Mouse (Mus musculus): ENCODE results near the gene Fndc8. TPM values are rescaled to one million over a fixed set of nuclear protein-coding genes. Genes with fewer than 3 reads are reported as not detected.

Gene Fndc8
- total and polyA plus RNA-seq, 3 experiments: 0.08 to 0.36 TPM; not detected in 1

DNA sequence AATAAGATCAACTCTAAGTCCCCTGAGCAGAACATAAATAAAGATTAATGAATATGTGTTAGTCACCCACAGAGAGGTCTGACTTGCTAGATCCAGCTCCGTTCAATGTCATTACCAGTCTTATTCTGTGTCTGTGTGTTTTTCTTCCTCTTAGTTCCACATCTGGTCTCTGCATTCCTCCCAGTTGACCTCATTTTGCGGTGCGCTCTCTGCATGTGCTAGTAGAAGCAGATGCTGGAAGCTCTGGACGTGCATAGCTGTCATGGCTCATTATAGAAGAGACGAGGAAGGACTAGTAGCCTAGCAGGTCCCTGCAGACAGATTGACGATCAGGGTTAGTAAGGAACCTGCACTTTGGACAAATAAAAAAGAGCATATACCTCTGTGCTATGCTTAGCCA lies 51.4 kb downstream of the Fndc8 start:
- no peaks in the 10 kb centered on the region for H3K79me2 ChIP-seq (replicated peaks; ENCODE audit: control insufficient read depth, extremely low read depth, insufficient read depth, poor library complexity, severe bottlenecking)
- peaks cover 2% of the 10 kb centered on the region for H3K27me3 ChIP-seq (replicated peaks)
- H3K4me2 ChIP-seq (ENCODE audit: insufficient read depth, low read depth, poor library complexity, severe bottlenecking): no peak overlapping the region
- TF ChIP-seq MAZ (IDR thresholded peaks at IDR 0.05; ENCODE audit: low read depth, low read length): no peak
- TF ChIP-seq JUND (conservative IDR thresholded peaks at IDR 0.05; ENCODE audit: low read depth, low read length): no peak
- no peak overlapping the region for H3K4me3 ChIP-seq (replicated peaks in 1 of 3; ENCODE audit: low read depth in 2 of 3, low read length in 2 of 3, poor library complexity in 1 of 3)
- H3K4me1 ChIP-seq (ENCODE audit: control insufficient read depth in 1 of 2, insufficient read depth in 2 of 2): 0 out of 4 replicates have a peak, but pooled peaks cover 0 to 6% of the 10 kb centered on the region in 2 experiments
- in situ Hi-C loops (cut with MboI; ENCODE audit: low pct_ligation_motif_present, low pct_unique_long_range_greater_than_20kb, low sequenced_read_pairs) (no loop called here), dilution Hi-C loops (cut with MboI; ENCODE audit: extremely low pct_ligation_motif_present, extremely low pct_unique_long_range_greater_than_20kb, low sequenced_read_pairs) (no loop called here)
- H3K9me3 ChIP-seq (replicated peaks; ENCODE audit: low read length): peaks cover 2% of the 10 kb centered on the region
- no peak for DNase-seq (ENCODE audit: extremely low read depth)
- no peaks in the 10 kb centered on the region for H3K36me3 ChIP-seq (replicated peaks in 1 of 2; ENCODE audit: control insufficient read depth in 1 of 2, insufficient read depth in 1 of 2, low read length in 1 of 2)
- no peak overlapping the region for H3K9ac ChIP-seq (ENCODE audit: insufficient read depth, low read depth)
- no peak overlapping the region for H3K27ac ChIP-seq (ENCODE audit: insufficient read depth, low read depth)

- TF ChIP-seq NRF1 (IDR thresholded peaks at IDR 0.05; ENCODE audit: low read depth, low read length) (no peak), GABPA (IDR thresholded peaks at IDR 0.05; ENCODE audit: insufficient replicate concordance, low read depth, low read length) (no peak), TCF12 (IDR thresholded peaks at IDR 0.05; ENCODE audit: low read depth, low read length) (no peak), UBTF (IDR thresholded peaks at IDR 0.05; ENCODE audit: low read depth, low read length) (no peak), IRF4 (IDR thresholded peaks at IDR 0.05; ENCODE audit: low read depth, low read length) (no peak), ELF1 (IDR thresholded peaks at IDR 0.05; ENCODE audit: low read depth, low read length) (no peak), ETS1 (conservative IDR thresholded peaks at IDR 0.05; ENCODE audit: low read depth, low read length) (no peak), SMC3 (IDR thresholded peaks at IDR 0.05; ENCODE audit: low read depth, low read length) (no peak), BHLHE40 (IDR thresholded peaks at IDR 0.05; ENCODE audit: low read depth, low read length) (no peak), POLR2A (IDR thresholded peaks at IDR 0.05; ENCODE audit: low read depth, low read length) (no peak), NELFE (IDR thresholded peaks at IDR 0.05; ENCODE audit: low read depth, low read length) (no peak), EP300 (IDR thresholded peaks at IDR 0.05; ENCODE audit: low read length) (no peak), JUN (IDR thresholded peaks at IDR 0.05; ENCODE audit: insufficient read depth, low read depth, low read length) (no peak), MEF2A (IDR thresholded peaks at IDR 0.05; ENCODE audit: borderline replicate concordance, low read depth, low read length) (no peak), ZNF384 (IDR thresholded peaks at IDR 0.05; ENCODE audit: low read depth, low read length) (no peak), MAZ (IDR thresholded peaks at IDR 0.05; ENCODE audit: low read depth, low read length) (no peak)
- no peak overlapping the region for H3K4me2 ChIP-seq (ENCODE audit: insufficient read depth, low read depth, poor library complexity, severe bottlenecking)
- dilution Hi-C loops (cut with MboI; ENCODE audit: extremely low pct_ligation_motif_present, extremely low pct_unique_long_range_greater_than_20kb, low sequenced_read_pairs): no loop called here
These were observed 53.7 kb downstream of the Fndc8 start for GRCm38 (mm10) chr11:82945636-82946035.

More at GRCm38 (mm10) chr11:82945636-82946035, 53.7 kb downstream of the Fndc8 start:
- Histone ChIP-seq H3K27ac (ENCODE audit: insufficient read depth, low read depth) (no peak overlapping the region), H3K79me2 (replicated peaks; ENCODE audit: control insufficient read depth, extremely low read depth, insufficient read depth, poor library complexity, severe bottlenecking) (no peaks in the 10 kb centered on the region), H3K4me3 (replicated peaks in 1 of 3; ENCODE audit: low read depth in 2 of 3, low read length in 2 of 3, poor library complexity in 1 of 3) (no peak overlapping the region), H3K27me3 (replicated peaks) (no peaks in the 10 kb centered on the region), H3K4me1 (ENCODE audit: control insufficient read depth in 1 of 2, insufficient read depth in 2 of 2) (0 out of 4 replicates have a peak, but pooled peaks cover 0 to 6% of the 10 kb centered on the region in 2 experiments), H3K9ac (ENCODE audit: insufficient read depth, low read depth) (no peak overlapping the region), H3K9me3 (replicated peaks; ENCODE audit: low read length) (no peaks in the 10 kb centered on the region), H3K36me3 (replicated peaks in 1 of 2; ENCODE audit: control insufficient read depth in 1 of 2, insufficient read depth in 1 of 2, low read length in 1 of 2) (no peaks in the 10 kb centered on the region)
- in situ Hi-C loops (cut with MboI; ENCODE audit: low pct_ligation_motif_present, low pct_unique_long_range_greater_than_20kb, low sequenced_read_pairs): no loop called here
- DNase-seq (ENCODE audit: extremely low read depth): no peak

All from CH12.LX (cell line).